Mouse (Mus musculus) stomach, embryonic 14.5 days (tissue): ENCODE measurements around the gene Ank3. TPM values are rescaled to one million over a fixed set of nuclear protein-coding genes. Genes with fewer than 3 reads are reported as not detected.

Experiments used
- ATAC-seq: fragments of 200-750 bp; cut with Nextera tagmentation; 2 replicates; pipeline ENCODE4 v1.8.0; 2017; ENCODE audit warnings: low read depth, moderate TSS enrichment; ENCODE audit not compliant: insufficient number of reproducible peaks, insufficient read depth, low FRiP score
- H3K27ac ChIP-seq: fragments of 300-500 bp; sonication (generic); 2 replicates; pipeline ENCODE4 v1.5.1; 2014; ENCODE audit warnings: mild to moderate bottlenecking, low read length, moderate library complexity, mixed read lengths
- H3K27me3 ChIP-seq: fragments of 300-500 bp; sonication (generic); 2 replicates; pipeline ENCODE4 v1.6.1; 2014; ENCODE audit warnings: low read length, control low read depth, mixed read lengths; ENCODE audit not compliant: control insufficient read depth, insufficient read depth
- H3K36me3 ChIP-seq: fragments of 300-500 bp; sonication (generic); 2 replicates; pipeline ENCODE4 v1.6.1; 2014; ENCODE audit warnings: mild to moderate bottlenecking, control low read depth, low read length, moderate library complexity, mixed read lengths; ENCODE audit not compliant: control insufficient read depth, insufficient read depth
- H3K4me1 ChIP-seq: fragments of 300-500 bp; sonication (generic); 2 replicates; pipeline ENCODE4 v1.6.1; 2014; ENCODE audit warnings: low read length, control low read depth, mixed read lengths; ENCODE audit not compliant: control insufficient read depth, insufficient read depth
- H3K4me2 ChIP-seq: fragments of 300-500 bp; sonication (generic); replicated peaks from 2 replicates; pipeline ENCODE4 v1.6.1; 2014; ENCODE audit warnings: low read depth, low read length, control low read depth
- H3K4me3 ChIP-seq: fragments of 300-500 bp; sonication (generic); 2 replicates; pipeline ENCODE4 v1.5.1; 2014; ENCODE audit warnings: low read depth, low read length, control low read depth
- H3K9ac ChIP-seq: fragments of 300-500 bp; sonication (generic); replicated peaks from 2 replicates; pipeline ENCODE4 v1.6.1; 2014; ENCODE audit warnings: low read depth, mild to moderate bottlenecking, control low read depth, low read length, moderate library complexity, mixed read lengths
- H3K9me3 ChIP-seq: fragments of 300-500 bp; sonication (generic); 2 replicates; pipeline ENCODE4 v1.6.1; 2016; ENCODE audit warnings: low read depth, low read length, control low read depth; ENCODE audit not compliant: control insufficient read depth
- WGBS: fragments of 180-500 bp; shearing (Covaris S2); extraction: QIAGEN DNeasy Blood & Tissue Kit; methylation state at CpG from one replicate; pipeline ENCODE4 v1.1.7; 2014; 5-methylcytosine and 5-hydroxymethylcytosine counted together
- polyA plus RNA-seq: library from polyadenylated mRNA; unstranded; fragments of >200 nt; fragmentation: Nextera tagmentation; extraction: Ambion mirVana; gene quantifications from 2 replicates; pipeline ENCODE4 v1.2.1, GENCODE M21; 2014

The Ank3 gene
- polyA plus RNA-seq, 1 experiment from 2014 or later, result 46.1 TPM

DNA sequence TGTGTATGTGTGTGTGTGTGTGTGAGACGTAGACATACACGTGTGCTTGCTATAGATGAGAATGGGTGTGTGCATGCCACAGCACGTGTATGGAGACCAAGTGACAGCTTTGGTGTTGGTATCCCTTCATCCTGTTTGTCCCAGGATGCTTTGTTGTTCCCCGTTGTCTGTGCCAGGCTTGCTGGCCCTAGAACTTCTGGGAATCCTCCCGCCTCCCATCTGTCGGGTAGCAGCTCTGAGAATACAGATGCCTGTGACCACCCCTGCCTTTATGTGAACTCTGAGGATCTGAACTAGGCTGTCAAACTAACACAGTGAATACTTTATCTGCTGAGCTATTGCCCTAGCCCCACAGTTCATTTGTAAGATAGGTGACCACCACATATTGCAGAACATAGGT is 330.3 kb downstream of the Ank3 start:
- no peaks in the 10 kb centered on the region for H3K9me3 ChIP-seq
- no peak for ATAC-seq
- 85% methylated on average over 6 of the region's 6 CpGs for WGBS

DNA sequence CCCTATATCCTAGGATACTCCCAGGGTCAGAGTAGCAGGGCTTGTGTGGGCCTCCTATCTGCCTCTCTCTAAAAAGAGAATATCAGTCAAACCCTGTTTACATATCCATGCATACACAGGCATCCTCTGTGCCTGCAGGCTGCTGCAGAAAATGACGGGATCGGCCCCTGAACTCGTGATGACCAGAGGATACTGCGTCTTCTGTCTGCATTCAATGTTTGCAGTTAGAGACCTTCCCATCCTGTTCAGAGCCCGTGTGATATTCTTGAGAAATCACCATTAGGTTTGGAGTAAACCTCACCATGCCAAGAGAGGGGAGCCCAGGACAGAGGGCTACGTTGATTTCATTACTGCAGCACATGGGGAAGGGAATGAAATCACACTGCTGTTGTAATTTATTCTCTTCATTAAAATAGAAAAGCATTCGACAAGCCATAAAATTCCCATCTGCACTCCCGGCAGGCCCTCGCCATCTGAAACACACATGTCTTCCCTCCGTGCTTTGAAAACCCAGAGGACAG is 331.8 kb downstream of the Ank3 start:
- H3K27me3 ChIP-seq, result no peaks in the 10 kb centered on the region
- ATAC-seq, result no peak

More for the DNA sequence above, 330.3 kb downstream of the Ank3 start:
- Histone ChIP-seq H3K4me2 (no peak overlapping the region), H3K9ac (no peak overlapping the region), H3K4me3 (no peak overlapping the region), H3K36me3 (no peaks in the 10 kb centered on the region), H3K4me1 (0 out of 2 replicates have a peak, but pooled peaks cover 4% of the 10 kb centered on the region), H3K27ac (no peak overlapping the region), H3K27me3 (no peaks in the 10 kb centered on the region)

DNA sequence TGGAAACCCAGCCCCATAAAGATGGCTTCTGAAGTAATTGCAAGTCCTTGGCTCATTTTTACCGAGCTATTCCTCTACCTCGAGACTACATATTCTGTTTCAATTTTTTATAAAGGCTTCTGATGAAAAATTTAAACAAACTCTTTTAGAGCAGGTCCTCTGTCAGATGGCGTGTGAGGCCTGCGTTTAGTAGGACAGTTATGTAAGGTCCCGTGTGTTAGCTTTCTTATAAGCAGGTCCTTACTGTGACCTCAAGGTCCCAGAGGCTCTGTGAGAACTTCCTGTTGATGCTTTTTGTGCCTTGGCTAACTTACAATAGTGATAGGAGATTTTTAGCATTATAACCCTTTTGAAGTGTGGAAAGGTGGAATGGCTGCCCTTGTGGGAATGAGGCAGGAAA is 332.8 kb downstream of the Ank3 start:
- Histone ChIP-seq H3K9ac (no peak overlapping the region), H3K9me3 (no peaks in the 10 kb centered on the region), H3K4me1 (0 out of 2 replicates have a peak, but pooled peaks cover 4% of the 10 kb centered on the region), H3K27ac (no peak overlapping the region), H3K4me3 (no peak overlapping the region), H3K27me3 (no peaks in the 10 kb centered on the region), H3K4me2 (no peak overlapping the region), H3K36me3 (no peaks in the 10 kb centered on the region)
- no peak for ATAC-seq
- WGBS, result 65% methylated on average over 5 of the region's 5 CpGs

More for the DNA sequence above, 331.8 kb downstream of the Ank3 start:
- no peaks in the 10 kb centered on the region for H3K9me3 ChIP-seq
- no peak overlapping the region for H3K4me2 ChIP-seq
- 0 out of 2 replicates have a peak, but pooled peaks cover 4% of the 10 kb centered on the region for H3K4me1 ChIP-seq
- H3K27ac ChIP-seq, result no peak overlapping the region
- no peak overlapping the region for H3K9ac ChIP-seq
- H3K36me3 ChIP-seq, result no peaks in the 10 kb centered on the region
- 33% methylated on average over 10 of the region's 10 CpGs for WGBS
- H3K4me3 ChIP-seq, result no peak overlapping the region

DNA sequence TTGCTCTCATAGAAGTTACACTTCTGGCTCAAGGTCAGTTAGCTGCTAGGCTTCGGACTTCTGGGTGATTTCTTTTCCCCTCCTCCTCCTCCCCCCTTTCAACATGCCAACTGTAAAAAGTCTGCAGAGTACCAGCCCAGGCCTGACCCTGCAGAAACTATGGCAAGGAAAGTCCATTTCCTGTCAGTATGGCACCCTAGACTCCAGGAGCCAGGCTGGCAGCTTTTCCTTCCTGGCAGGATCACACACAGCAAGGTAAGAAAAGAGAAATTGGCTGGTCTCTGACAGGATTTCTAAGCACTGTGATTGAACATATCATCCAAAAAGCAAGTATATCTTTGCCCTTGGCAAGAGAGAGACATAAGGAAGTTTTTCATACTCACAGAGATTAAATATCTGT is 333.3 kb downstream of the Ank3 start:
- H3K27ac ChIP-seq, result no peak overlapping the region
- H3K27me3 ChIP-seq, result no peaks in the 10 kb centered on the region
- H3K36me3 ChIP-seq, result no peaks in the 10 kb centered on the region
- 0 out of 2 replicates have a peak, but pooled peaks cover 4% of the 10 kb centered on the region for H3K4me1 ChIP-seq
- no peak overlapping the region for H3K9ac ChIP-seq
- H3K4me3 ChIP-seq, result no peak overlapping the region
- no peaks in the 10 kb centered on the region for H3K9me3 ChIP-seq
- no peak overlapping the region for H3K4me2 ChIP-seq
- no peak for ATAC-seq
- 88% methylated on average over 1 of the region's 1 CpGs for WGBS

DNA sequence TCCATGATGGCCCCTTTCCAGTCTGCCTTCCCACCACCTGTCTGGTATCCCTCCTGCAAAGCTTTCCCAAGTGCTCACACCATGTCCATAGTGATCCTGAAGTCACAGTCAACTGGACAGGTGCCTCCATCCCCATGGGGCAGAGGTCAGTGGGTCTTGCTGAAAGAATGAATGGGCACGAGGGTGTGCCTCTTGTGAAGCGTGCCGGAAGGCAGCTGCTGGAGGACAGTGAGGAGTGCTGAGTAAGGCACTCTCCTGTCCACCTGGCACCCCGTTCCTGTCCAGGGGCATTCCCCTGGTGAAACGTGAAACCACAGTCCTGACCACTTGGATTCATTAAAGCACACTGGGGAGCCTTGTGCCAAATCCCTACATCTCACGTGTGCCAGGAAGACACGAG is 337.7 kb downstream of the Ank3 start:
- H3K27ac ChIP-seq, result no peak overlapping the region
- ATAC-seq, result no peak
- H3K9ac ChIP-seq, result no peak overlapping the region
- WGBS, result 72% methylated on average over 7 of the region's 7 CpGs
- no peaks in the 10 kb centered on the region for H3K9me3 ChIP-seq
- no peak overlapping the region for H3K4me2 ChIP-seq
- H3K4me1 ChIP-seq, result peaks cover 6% of the 10 kb centered on the region; the same call in 1 of the 2 replicates
- H3K4me3 ChIP-seq, result no peak overlapping the region
- H3K27me3 ChIP-seq, result no peaks in the 10 kb centered on the region
- H3K36me3 ChIP-seq, result no peaks in the 10 kb centered on the region

DNA sequence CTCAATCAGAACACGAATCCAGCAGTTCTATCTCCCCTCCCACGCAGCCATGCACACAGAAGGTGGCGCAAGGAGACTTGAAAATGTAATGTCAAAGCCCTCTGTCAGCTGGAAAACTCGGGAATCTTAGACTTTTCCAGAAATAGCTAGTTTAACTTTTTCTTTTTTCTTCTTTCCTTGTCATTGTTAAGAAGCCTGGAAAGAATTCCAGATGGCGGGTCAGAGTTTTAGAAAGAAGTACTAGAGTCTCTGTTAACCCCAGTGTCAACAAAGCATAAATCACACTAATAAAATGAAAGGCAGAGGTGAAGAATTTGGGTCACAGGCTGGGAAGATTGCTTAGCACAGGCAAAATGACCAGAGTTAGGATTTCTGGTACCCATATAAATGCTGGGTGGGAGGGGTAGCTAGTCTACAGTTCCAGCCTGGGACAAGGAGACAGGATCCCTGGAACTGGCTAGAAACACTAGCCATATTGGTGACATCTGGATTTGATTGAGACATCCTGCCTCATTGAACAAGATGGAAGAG is 340.2 kb downstream of the Ank3 start:
- no peak for ATAC-seq
- peaks cover 6% of the 10 kb centered on the region; the same call in 1 of the 2 replicates for H3K4me1 ChIP-seq

DNA sequence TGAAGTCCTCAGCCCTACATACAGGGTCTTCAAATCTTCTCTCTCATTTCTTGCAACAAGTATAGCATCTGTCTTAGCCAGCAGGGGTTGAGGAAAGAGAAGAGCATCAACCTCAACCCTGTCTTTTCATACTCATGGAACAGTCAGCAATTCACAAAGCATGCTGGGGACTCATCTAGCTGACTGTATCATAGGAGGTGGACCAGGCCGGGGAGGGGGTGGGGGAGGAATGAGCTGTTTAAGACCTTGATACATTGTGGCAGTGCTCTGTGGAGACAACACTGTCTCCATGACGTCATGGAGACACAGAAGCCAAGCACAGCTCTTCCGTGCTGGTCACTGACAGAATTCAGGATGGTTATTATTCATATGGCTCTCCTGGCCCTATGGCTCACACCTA is 344.0 kb downstream of the Ank3 start:
- Histone ChIP-seq H3K4me1 (peaks cover 6% of the 10 kb centered on the region; the same call in 1 of the 2 replicates), H3K9ac (no peak overlapping the region), H3K27ac (no peak overlapping the region), H3K9me3 (no peaks in the 10 kb centered on the region), H3K27me3 (no peaks in the 10 kb centered on the region), H3K36me3 (no peaks in the 10 kb centered on the region), H3K4me2 (no peak overlapping the region), H3K4me3 (no peak overlapping the region)
- ATAC-seq, result no peak
- 76% methylated on average over 3 of the region's 3 CpGs for WGBS

More for the DNA sequence above, 340.2 kb downstream of the Ank3 start:
- WGBS, result 19% methylated on average over 5 of the region's 5 CpGs
- H3K9me3 ChIP-seq, result no peaks in the 10 kb centered on the region
- H3K27me3 ChIP-seq, result no peaks in the 10 kb centered on the region
- H3K9ac ChIP-seq, result no peak overlapping the region
- H3K4me2 ChIP-seq, result no peak overlapping the region
- H3K27ac ChIP-seq, result no peak overlapping the region
- H3K4me3 ChIP-seq, result no peak overlapping the region
- no peaks in the 10 kb centered on the region for H3K36me3 ChIP-seq

DNA sequence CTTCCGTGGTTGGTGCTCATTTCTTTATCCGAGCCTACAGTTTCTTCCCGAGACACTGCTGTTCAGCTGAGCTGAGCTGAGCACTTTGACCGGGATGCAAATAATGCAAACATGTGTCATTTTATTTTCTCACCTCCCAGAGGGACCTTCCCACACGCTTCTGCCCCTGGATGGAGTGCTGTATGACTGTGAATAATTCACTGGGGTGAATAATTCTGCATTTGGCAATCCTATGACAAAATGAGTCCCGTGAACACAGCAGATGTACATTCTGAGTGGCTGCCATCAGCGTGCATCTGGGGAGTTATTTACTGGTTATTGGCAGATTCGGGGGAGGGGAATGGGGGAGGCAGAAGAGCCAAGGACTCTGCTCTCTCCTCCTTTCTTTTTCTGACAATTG is 345.6 kb downstream of the Ank3 start:
- no peak for ATAC-seq
- Histone ChIP-seq H3K9me3 (no peaks in the 10 kb centered on the region), H3K4me3 (no peak overlapping the region), H3K4me1 (no peaks in the 10 kb centered on the region), H3K27me3 (no peaks in the 10 kb centered on the region), H3K36me3 (no peaks in the 10 kb centered on the region), H3K27ac (no peak overlapping the region), H3K4me2 (no peak overlapping the region), H3K9ac (no peak overlapping the region)
- WGBS, result 60% methylated on average over 8 of the region's 8 CpGs

DNA sequence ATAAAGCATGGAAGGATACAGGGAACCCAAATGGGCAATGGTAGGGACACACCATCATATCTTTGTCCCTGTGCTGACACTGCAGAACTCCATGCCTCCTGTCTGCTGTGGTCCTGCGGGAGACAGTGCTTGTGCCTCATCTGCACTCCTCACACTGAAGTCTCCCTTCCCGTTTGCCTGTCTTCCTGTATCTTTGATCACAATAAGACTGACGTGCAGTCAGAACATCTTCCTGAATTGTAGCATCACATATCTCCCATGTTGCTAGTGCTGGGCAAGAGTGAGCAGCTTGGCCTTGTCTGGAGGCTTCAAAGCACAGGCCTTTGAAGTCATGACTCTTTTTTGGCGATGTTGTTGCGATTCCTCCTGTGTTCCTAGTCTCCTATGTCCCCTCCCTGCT is 346.3 kb downstream of the Ank3 start:
- Histone ChIP-seq H3K9ac (no peak overlapping the region), H3K36me3 (no peaks in the 10 kb centered on the region), H3K4me2 (no peak overlapping the region), H3K9me3 (no peaks in the 10 kb centered on the region), H3K27ac (no peak overlapping the region), H3K4me1 (no peaks in the 10 kb centered on the region), H3K4me3 (no peak overlapping the region), H3K27me3 (no peaks in the 10 kb centered on the region)
- no peak for ATAC-seq
- WGBS, result 79% methylated on average over 5 of the region's 5 CpGs
